Mouse (Mus musculus) forebrain, embryonic 16.5 days (tissue): ENCODE data around the gene Mylk2. TPM values are rescaled to one million over a fixed set of nuclear protein-coding genes. Genes with fewer than 3 reads are reported as not detected.

Experiments
- ATAC-seq: fragments of 200-750 bp; cut with Nextera tagmentation; 2 replicates; pipeline ENCODE4 v1.8.0; 2017; ENCODE audit warnings: mild to moderate bottlenecking, moderate library complexity
- H3K27ac ChIP-seq: fragments of 300-500 bp; sonication (generic); 2 replicates; pipeline ENCODE4 v1.5.1; 2014; ENCODE audit warnings: low read length, control low read depth
- H3K27me3 ChIP-seq: fragments of 300-500 bp; sonication (generic); replicated peaks from 2 replicates; pipeline ENCODE4 v1.6.1; 2014; ENCODE audit warnings: low read length; ENCODE audit not compliant: control insufficient read depth, insufficient read depth
- H3K36me3 ChIP-seq: fragments of 300-500 bp; sonication (generic); 2 replicates; pipeline ENCODE4 v1.6.1; 2014; ENCODE audit not compliant: control insufficient read depth, insufficient read depth
- H3K4me1 ChIP-seq: fragments of 300-500 bp; sonication (generic); replicated peaks from 2 replicates; pipeline ENCODE4 v1.6.1; 2014; ENCODE audit warnings: low read length; ENCODE audit not compliant: control insufficient read depth, insufficient read depth
- H3K4me2 ChIP-seq: fragments of 300-500 bp; sonication (generic); 2 replicates; pipeline ENCODE4 v1.6.1; 2014; ENCODE audit warnings: mild to moderate bottlenecking, low read length, control low read depth
- H3K4me3 ChIP-seq: fragments of 300-500 bp; sonication (generic); replicated peaks from 2 replicates; pipeline ENCODE4 v1.5.1; 2014; ENCODE audit warnings: mild to moderate bottlenecking, low read length, control low read depth
- H3K9ac ChIP-seq: fragments of 300-500 bp; sonication (generic); replicated peaks from 2 replicates; pipeline ENCODE4 v1.6.1; 2014; ENCODE audit warnings: low read depth, low read length, control low read depth
- H3K9me3 ChIP-seq: fragments of 300-500 bp; sonication (generic); 2 replicates; pipeline ENCODE4 v1.6.1; 2016; ENCODE audit warnings: low read length; ENCODE audit not compliant: control insufficient read depth
- WGBS: fragments of 180-500 bp; shearing (Covaris S2); extraction: QIAGEN DNeasy Blood & Tissue Kit; methylation state at CpG from one replicate; pipeline ENCODE4 v1.1.7; 2014; 5-methylcytosine and 5-hydroxymethylcytosine counted together
- polyA plus RNA-seq: library from polyadenylated mRNA; unstranded; fragments of >200 nt; fragmentation: Nextera tagmentation; extraction: Ambion mirVana; gene quantifications from 2 replicates; pipeline ENCODE4 v1.2.1, GENCODE M21; 2015

Mylk2 gene
- polyA plus RNA-seq = not detected in 2 replicates

DNA sequence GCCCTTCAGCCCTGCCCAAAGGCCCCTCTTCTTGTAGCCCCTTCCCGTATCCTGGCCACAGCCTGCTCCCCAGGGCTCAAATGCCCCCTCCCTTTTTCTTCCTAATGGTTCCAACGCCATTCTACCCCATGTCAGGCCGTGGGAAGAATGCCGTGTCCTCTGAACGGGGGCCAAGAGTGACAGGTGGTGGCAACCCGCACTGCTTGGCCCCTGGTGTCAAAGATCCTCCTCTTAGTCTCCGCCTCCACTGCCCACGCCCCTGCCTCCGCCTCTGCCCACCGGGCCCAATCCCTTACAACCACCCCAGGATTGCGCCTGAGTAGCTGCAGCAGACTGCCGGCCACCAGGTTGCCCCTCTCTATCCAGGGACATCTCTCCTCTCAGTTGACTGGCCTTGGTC lies at the start of gene Mylk2:
Gene Mylk2, plus strand, starts transcription at position 322 of the 400 bp plus-strand sequence.
- H3K9ac ChIP-seq = no peak within 1 kb of the TSS

GRCm38 (mm10) chr2:152861891-152862290 lies 49.3 kb upstream of the Mylk2 start:
- Histone ChIP-seq H3K4me1 (no peaks in the 10 kb centered on the region), H3K4me2 (no peak overlapping the region), H3K4me3 (no peak overlapping the region), H3K9me3 (no peaks in the 10 kb centered on the region), H3K27me3 (no peaks in the 10 kb centered on the region), H3K27ac (no peak overlapping the region), H3K36me3 (no peaks in the 10 kb centered on the region), H3K9ac (no peak overlapping the region)
- WGBS = 92% methylated on average over 1 of the region's 1 CpGs
- no peak for ATAC-seq

More for the DNA sequence above, at the start of gene Mylk2:
- no peak for ATAC-seq
- 21% methylated on average over 12 of the region's 12 CpGs for WGBS
- H3K27ac ChIP-seq = no peak within 1 kb of the TSS
- peaks cover 17% of the 10 kb centered on the region for H3K4me1 ChIP-seq
- H3K27me3 ChIP-seq = peaks cover 17% of the 10 kb centered on the region
- H3K9me3 ChIP-seq = no peaks in the 10 kb centered on the region
- H3K4me3 ChIP-seq = no peak within 1 kb of the TSS
- no peaks in the 10 kb centered on the region for H3K36me3 ChIP-seq
- H3K4me2 ChIP-seq = no peak within 1 kb of the TSS

GRCm38 (mm10) chr2:152862638-152863037 lies 48.5 kb upstream of the Mylk2 start:
- Histone ChIP-seq H3K36me3 (no peaks in the 10 kb centered on the region), H3K4me1 (no peaks in the 10 kb centered on the region), H3K9me3 (no peaks in the 10 kb centered on the region), H3K27ac (no peak overlapping the region), H3K4me3 (no peak overlapping the region), H3K9ac (no peak overlapping the region), H3K27me3 (no peaks in the 10 kb centered on the region), H3K4me2 (no peak overlapping the region)
- ATAC-seq = no peak
- 79% methylated on average over 3 of the region's 3 CpGs for WGBS

GRCm38 (mm10) chr2:152863346-152863745 lies 47.8 kb upstream of the Mylk2 start:
- no peak overlapping the region for H3K27ac ChIP-seq
- no peaks in the 10 kb centered on the region for H3K4me1 ChIP-seq
- H3K27me3 ChIP-seq = no peaks in the 10 kb centered on the region
- ATAC-seq = no peak
- no peak overlapping the region for H3K4me2 ChIP-seq
- no peaks in the 10 kb centered on the region for H3K9me3 ChIP-seq
- H3K9ac ChIP-seq = no peak overlapping the region
- 92% methylated on average over 6 of the region's 6 CpGs for WGBS
- no peaks in the 10 kb centered on the region for H3K36me3 ChIP-seq
- H3K4me3 ChIP-seq = no peak overlapping the region

- 91% methylated on average over 3 of the region's 3 CpGs for WGBS
- Histone ChIP-seq H3K36me3 (no peaks in the 10 kb centered on the region), H3K4me1 (no peaks in the 10 kb centered on the region), H3K27me3 (no peaks in the 10 kb centered on the region), H3K9me3 (no peaks in the 10 kb centered on the region), H3K9ac (no peak overlapping the region), H3K4me3 (no peak overlapping the region), H3K27ac (no peak overlapping the region), H3K4me2 (no peak overlapping the region)
- ATAC-seq = no peak
Measured at GRCm38 (mm10) chr2:152878239-152878638, 32.9 kb upstream of the Mylk2 start.

DNA sequence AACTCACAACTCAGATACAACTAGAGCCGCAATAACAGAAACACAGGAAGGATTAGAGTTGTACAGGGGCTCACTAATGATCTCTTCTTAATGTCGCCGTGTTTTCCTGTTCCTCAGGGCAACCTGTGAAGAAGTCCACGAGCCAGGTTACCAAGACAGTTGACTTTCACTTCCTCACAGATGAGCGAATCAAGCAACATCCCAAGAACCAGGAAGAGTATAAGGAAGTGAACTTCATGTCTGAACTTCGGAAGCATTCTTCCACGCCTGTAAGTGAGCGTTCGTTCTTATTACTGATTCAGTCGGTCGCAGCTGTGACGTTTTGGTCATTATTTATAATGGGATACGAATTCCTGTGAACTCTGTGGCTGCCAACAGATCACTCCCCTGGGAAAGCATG lies 30.3 kb upstream of the Mylk2 start:
- no peaks in the 10 kb centered on the region for H3K9me3 ChIP-seq
- WGBS = 89% methylated on average over 13 of the region's 13 CpGs
- H3K4me3 ChIP-seq = no peak overlapping the region
- ATAC-seq = no peak
- H3K27me3 ChIP-seq = no peaks in the 10 kb centered on the region
- no peak overlapping the region for H3K4me2 ChIP-seq
- H3K4me1 ChIP-seq = no peaks in the 10 kb centered on the region
- peaks cover 5% of the 10 kb centered on the region; the same call in 1 of the 2 replicates for H3K36me3 ChIP-seq
- no peak overlapping the region for H3K27ac ChIP-seq
- no peak overlapping the region for H3K9ac ChIP-seq

DNA sequence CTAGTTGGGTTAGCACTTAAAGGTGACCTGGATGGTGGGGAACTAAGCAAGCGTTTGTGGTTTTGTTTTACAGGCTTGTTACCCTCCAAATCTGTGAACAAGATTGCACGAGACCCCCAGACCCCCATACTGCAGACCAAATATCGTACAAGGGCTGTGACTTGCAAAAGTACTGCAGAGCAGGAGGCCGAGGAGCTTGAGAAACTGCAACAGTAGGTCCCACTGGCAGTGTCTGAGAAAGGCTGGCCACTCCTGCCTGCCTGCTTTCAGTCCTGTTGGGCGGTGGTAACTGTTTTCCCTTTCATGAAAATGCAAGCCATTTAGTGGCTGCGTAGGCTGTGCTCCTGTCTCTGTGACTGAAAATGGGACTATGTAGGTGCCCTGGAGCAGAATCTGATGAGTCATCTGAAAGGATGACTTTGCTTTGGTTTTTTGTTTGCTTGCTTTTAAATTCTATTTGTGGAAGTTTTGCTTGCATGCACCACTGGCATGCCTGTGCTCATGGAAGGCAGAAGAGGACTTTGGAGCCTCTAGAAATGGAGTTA lies 27.0 kb upstream of the Mylk2 start:
- H3K27me3 ChIP-seq = no peaks in the 10 kb centered on the region
- no peaks in the 10 kb centered on the region for H3K9me3 ChIP-seq
- WGBS = 93% methylated on average over 6 of the region's 6 CpGs
- H3K4me1 ChIP-seq = no peaks in the 10 kb centered on the region
- no peak for ATAC-seq
- H3K4me3 ChIP-seq = no peak overlapping the region
- peaks cover 5% of the 10 kb centered on the region; the same call in 1 of the 2 replicates for H3K36me3 ChIP-seq
- no peak overlapping the region for H3K27ac ChIP-seq
- no peak overlapping the region for H3K4me2 ChIP-seq
- H3K9ac ChIP-seq = no peak overlapping the region

- Histone ChIP-seq H3K27me3 (no peaks in the 10 kb centered on the region), H3K36me3 (peaks cover 7% of the 10 kb centered on the region), H3K27ac (no peak overlapping the region), H3K9me3 (no peaks in the 10 kb centered on the region), H3K4me2 (no peak overlapping the region), H3K9ac (no peak overlapping the region), H3K4me3 (no peak overlapping the region), H3K4me1 (no peaks in the 10 kb centered on the region)
- no peak for ATAC-seq
- WGBS = 91% methylated on average over 3 of the region's 3 CpGs
Measured at GRCm38 (mm10) chr2:152887230-152887629, 23.9 kb upstream of the Mylk2 start.

GRCm38 (mm10) chr2:152888774-152889173 lies 22.4 kb upstream of the Mylk2 start:
- ATAC-seq = no peak
- WGBS = 94% methylated on average over 5 of the region's 5 CpGs
- no peaks in the 10 kb centered on the region for H3K4me1 ChIP-seq
- H3K36me3 ChIP-seq = peaks cover 7% of the 10 kb centered on the region
- no peak overlapping the region for H3K9ac ChIP-seq
- H3K27ac ChIP-seq = no peak overlapping the region
- H3K9me3 ChIP-seq = no peaks in the 10 kb centered on the region
- H3K27me3 ChIP-seq = no peaks in the 10 kb centered on the region
- no peak overlapping the region for H3K4me3 ChIP-seq
- H3K4me2 ChIP-seq = no peak overlapping the region

DNA sequence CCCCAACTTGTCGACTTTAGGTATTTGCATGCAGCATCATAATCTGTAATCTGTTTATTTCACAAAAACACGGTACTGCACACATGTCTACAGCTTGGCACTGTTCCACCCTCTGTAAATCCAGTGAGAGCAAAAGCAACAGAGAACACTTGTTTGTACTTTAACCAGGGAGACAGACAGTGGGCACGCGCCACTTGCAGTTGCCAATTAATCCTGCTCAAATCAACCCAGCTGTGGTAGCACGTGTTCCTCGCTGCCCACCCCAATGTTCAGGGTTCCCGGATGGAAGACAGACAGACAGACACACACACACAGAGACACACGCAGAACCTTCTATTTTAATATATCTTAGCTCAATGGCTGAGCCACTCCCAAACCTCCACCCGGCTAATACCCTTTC lies 15.3 kb upstream of the Mylk2 start:
- H3K27me3 ChIP-seq = no peaks in the 10 kb centered on the region
- H3K9me3 ChIP-seq = no peaks in the 10 kb centered on the region
- peaks cover 4% of the 10 kb centered on the region; the same call in 1 of the 2 replicates for H3K36me3 ChIP-seq
- no peak for ATAC-seq
- no peaks in the 10 kb centered on the region for H3K4me1 ChIP-seq
- no peak overlapping the region for H3K4me2 ChIP-seq
- 87% methylated on average over 9 of the region's 9 CpGs for WGBS
- no peak overlapping the region for H3K4me3 ChIP-seq
- H3K27ac ChIP-seq = no peak overlapping the region
- no peak overlapping the region for H3K9ac ChIP-seq
